Mouse (Mus musculus) CH12.LX (cell line): ENCODE data around the gene Fat3. TPM values are rescaled to one million over a fixed set of nuclear protein-coding genes. Genes with fewer than 3 reads are reported as not detected.

Experiments used
- DNase-seq: peaks from one replicate; pipeline ENCODE4 v3.0.0-alpha.2; 2013; ENCODE audit errors: extremely low read depth
- H3K27ac ChIP-seq: 2 replicates; pipeline ENCODE4 v1.5.1; 2012; ENCODE audit warnings: low read depth, mild to moderate bottlenecking, control low read depth, moderate library complexity; ENCODE audit not compliant: insufficient read depth
- H3K27me3 ChIP-seq: replicated peaks from 2 replicates; pipeline ENCODE3; 2012; ENCODE audit warnings: inconsistent platforms
- H3K36me3 ChIP-seq, 2 experiments: replicated peaks in 1 of 2; 2 replicates each; pipeline versions ENCODE3 to v1.6.1; 2012; ENCODE audit warnings: inconsistent platforms in 1 of 2, low read length in 1 of 2, mild to moderate bottlenecking in 1 of 2, mixed read lengths in 1 of 2, moderate library complexity in 1 of 2; ENCODE audit not compliant: control insufficient read depth in 1 of 2, insufficient read depth in 1 of 2
- H3K4me1 ChIP-seq, 2 experiments: 2 replicates each; pipeline ENCODE4 v1.6.1; 2012; ENCODE audit warnings: inconsistent platforms in 1 of 2, moderate library complexity in 1 of 2; ENCODE audit not compliant: insufficient read depth in 2 of 2, control insufficient read depth in 1 of 2
- H3K4me2 ChIP-seq: 2 replicates; pipeline ENCODE4 v1.6.1; 2012; ENCODE audit warnings: low read depth, mild to moderate bottlenecking, control low read depth; ENCODE audit not compliant: poor library complexity, insufficient read depth, severe bottlenecking
- H3K4me3 ChIP-seq, 3 experiments: fragments of 150-350 bp in 1 of 3; sonication (generic) in 1 of 3; replicated peaks in 1 of 3; 2 replicates each; pipeline versions ENCODE3 to v1.5.1; 2011 to 2012; ENCODE audit warnings: low read depth in 2 of 3, low read length in 2 of 3, mild to moderate bottlenecking in 2 of 3, moderate library complexity in 2 of 3, control low read depth in 1 of 3, improper control_type of control experiment in 1 of 3, inconsistent platforms in 1 of 3, mixed read lengths in 1 of 3; ENCODE audit not compliant: poor library complexity in 1 of 3
- H3K79me2 ChIP-seq: replicated peaks from 2 replicates; pipeline ENCODE4 v1.6.1; 2012; ENCODE audit warnings: mild to moderate bottlenecking, moderate library complexity; ENCODE audit not compliant: control insufficient read depth, poor library complexity, insufficient read depth, severe bottlenecking; ENCODE audit errors: extremely low read depth
- H3K9ac ChIP-seq: 2 replicates; pipeline ENCODE4 v1.6.1; 2012; ENCODE audit warnings: low read depth, mild to moderate bottlenecking, control low read depth, moderate library complexity; ENCODE audit not compliant: insufficient read depth
- H3K9me3 ChIP-seq: replicated peaks from 2 replicates; pipeline ENCODE3; 2012; ENCODE audit warnings: low read length, inconsistent platforms, mixed read lengths
- CHD1 ChIP-seq: IDR thresholded peaks from 2 replicates; pipeline ENCODE4 v1.6.1; 2012; ENCODE audit warnings: low read depth, low read length, improper control_type of control experiment, inconsistent platforms
- CTCF ChIP-seq, 2 experiments: IDR thresholded peaks in 1 of 2; conservative IDR thresholded peaks in 1 of 2; 2 replicates each; pipeline ENCODE4 v1.5.1; 2011 to 2012; ENCODE audit warnings: low read depth in 2 of 2, low read length in 2 of 2, improper control_type of control experiment in 1 of 2, inconsistent platforms in 1 of 2, mild to moderate bottlenecking in 1 of 2, moderate library complexity in 1 of 2
- E2F4 ChIP-seq: IDR thresholded peaks from 2 replicates; pipeline ENCODE4 v1.6.1; 2011; ENCODE audit warnings: low read depth, low read length, improper control_type of control experiment; ENCODE audit not compliant: insufficient replicate concordance
- ETS1 ChIP-seq: conservative IDR thresholded peaks from 2 replicates; pipeline ENCODE4 v1.6.1; 2012; ENCODE audit warnings: low read depth, mild to moderate bottlenecking, inconsistent platforms, low read length, improper control_type of control experiment, moderate library complexity
- GABPA ChIP-seq: IDR thresholded peaks from 2 replicates; pipeline ENCODE4 v1.6.1; 2012; ENCODE audit warnings: low read depth, low read length, improper control_type of control experiment, inconsistent platforms; ENCODE audit not compliant: insufficient replicate concordance
- HCFC1 ChIP-seq: IDR thresholded peaks from 2 replicates; pipeline ENCODE4 v1.6.1; 2012; ENCODE audit warnings: low read depth, mild to moderate bottlenecking, inconsistent platforms, low read length, improper control_type of control experiment
- IRF4 ChIP-seq: IDR thresholded peaks from 2 replicates; pipeline ENCODE4 v1.6.1; 2014; ENCODE audit warnings: low read depth, mild to moderate bottlenecking, inconsistent platforms, low read length, improper control_type of control experiment
- JUN ChIP-seq: IDR thresholded peaks from 2 replicates; pipeline ENCODE4 v1.6.1; 2011; ENCODE audit warnings: low read depth, mild to moderate bottlenecking, low read length, improper control_type of control experiment, moderate library complexity; ENCODE audit not compliant: insufficient read depth
- JUND ChIP-seq: conservative IDR thresholded peaks from 2 replicates; pipeline ENCODE4 v1.6.1; 2011; ENCODE audit warnings: low read depth, low read length, improper control_type of control experiment
- KAT2A ChIP-seq: IDR thresholded peaks from 2 replicates; pipeline ENCODE4 v1.6.1; 2012; ENCODE audit warnings: low read length, improper control_type of control experiment, inconsistent platforms; ENCODE audit not compliant: insufficient replicate concordance
- MAZ ChIP-seq: IDR thresholded peaks from 2 replicates; pipeline ENCODE4 v1.6.1; 2012; ENCODE audit warnings: low read depth, mild to moderate bottlenecking, inconsistent platforms, low read length, improper control_type of control experiment, moderate library complexity
- MEF2A ChIP-seq: IDR thresholded peaks from 2 replicates; pipeline ENCODE4 v1.6.1; 2014; ENCODE audit warnings: low read depth, mild to moderate bottlenecking, inconsistent platforms, low read length, improper control_type of control experiment, borderline replicate concordance
- MXI1 ChIP-seq: IDR thresholded peaks from 2 replicates; pipeline ENCODE4 v1.6.1; 2011; ENCODE audit warnings: mild to moderate bottlenecking, low read depth, low read length, improper control_type of control experiment
- NELFE ChIP-seq: IDR thresholded peaks from 2 replicates; pipeline ENCODE4 v1.6.1; 2011; ENCODE audit warnings: low read depth, low read length, improper control_type of control experiment
- NRF1 ChIP-seq: IDR thresholded peaks from 2 replicates; pipeline ENCODE4 v1.6.1; 2014; ENCODE audit warnings: low read depth, mild to moderate bottlenecking, inconsistent platforms, low read length, improper control_type of control experiment, moderate library complexity
- RAD21 ChIP-seq: IDR thresholded peaks from 2 replicates; pipeline ENCODE4 v1.6.1; 2011; ENCODE audit warnings: low read depth, mild to moderate bottlenecking, low read length, improper control_type of control experiment, moderate library complexity
- RCOR1 ChIP-seq: conservative IDR thresholded peaks from 2 replicates; pipeline ENCODE4 v1.6.1; 2012; ENCODE audit warnings: low read depth, mild to moderate bottlenecking, inconsistent platforms, low read length, improper control_type of control experiment
- SIN3A ChIP-seq: IDR thresholded peaks from 2 replicates; pipeline ENCODE4 v1.6.1; 2012; ENCODE audit warnings: low read length, improper control_type of control experiment, inconsistent platforms
- SMC3 ChIP-seq: IDR thresholded peaks from 2 replicates; pipeline ENCODE4 v1.6.1; 2011; ENCODE audit warnings: low read depth, low read length, improper control_type of control experiment
- TCF12 ChIP-seq: IDR thresholded peaks from 2 replicates; pipeline ENCODE4 v1.6.1; 2014; ENCODE audit warnings: low read depth, mild to moderate bottlenecking, inconsistent platforms, low read length, improper control_type of control experiment
- USF1 ChIP-seq: IDR thresholded peaks from 2 replicates; pipeline ENCODE4 v1.6.1; 2014; ENCODE audit warnings: low read depth, mild to moderate bottlenecking, inconsistent platforms, low read length, improper control_type of control experiment
- ZKSCAN1 ChIP-seq: IDR thresholded peaks from 2 replicates; pipeline ENCODE4 v1.6.1; 2012; ENCODE audit warnings: low read depth, inconsistent platforms, low read length, improper control_type of control experiment, borderline replicate concordance
- ZMIZ1 ChIP-seq: IDR thresholded peaks from 2 replicates; pipeline ENCODE4 v1.6.1; 2012; ENCODE audit warnings: low read depth, mild to moderate bottlenecking, inconsistent platforms, low read length, improper control_type of control experiment
- dilution Hi-C: fragments of 300-500 bp; cut with MboI; formaldehyde crosslinking; loops from 2 replicates; pipeline ENCODE4 v1.14.3; 2020; ENCODE audit warnings: low sequenced_read_pairs; ENCODE audit not compliant: extremely low pct_unique_long_range_greater_than_20kb, extremely low pct_ligation_motif_present
- in situ Hi-C: fragments of 300-500 bp; cut with MboI; formaldehyde crosslinking; loops from 3 replicates; pipeline ENCODE4 v1.14.3; 2019; ENCODE audit warnings: low sequenced_read_pairs, low pct_ligation_motif_present, low pct_unique_long_range_greater_than_20kb, mixed read lengths
- polyA plus RNA-seq: library from polyadenylated mRNA; unstranded; fragments of >175 nt; gene quantifications from 2 replicates; pipeline ENCODE4 v1.2.1, GENCODE M21; 2012; ENCODE audit warnings: low read depth; ENCODE audit not compliant: insufficient read length
- total RNA-seq, 2 experiments: library from RNA; depleted of rRNA; stranded (reverse); fragments of 300-350 nt in 1 of 2; fragments of >200 nt in 1 of 2; gene quantifications; 2 replicates each; pipeline ENCODE4 v1.2.3; 2012 to 2014

Fat3 gene
- total and polyA plus RNA-seq, 3 experiments: 0.03 to 0.07 TPM; not detected in 1

- Histone ChIP-seq H3K9me3 (peaks cover 22% of the 10 kb centered on the region), H3K79me2 (no peaks in the 10 kb centered on the region), H3K4me1 (peaks cover 0 to 17% of the 10 kb centered on the region in 2 experiments; a peak in 2 of 4 replicates), H3K27me3 (no peaks in the 10 kb centered on the region), H3K4me3 (no peak overlapping the region), H3K36me3 (no peaks in the 10 kb centered on the region), H3K4me2 (no peak overlapping the region), H3K9ac (no peak overlapping the region), H3K27ac (no peak overlapping the region)
- no peak for DNase-seq
- TF ChIP-seq SIN3A: no peak
- in situ Hi-C loops (no loop called here), dilution Hi-C loops (no loop called here)
Measured at GRCm38 (mm10) chr9:16500382-16501185, 501 bp downstream of the Fat3 start.

- DNase-seq: no peak
- Histone ChIP-seq H3K4me3 (no peak overlapping the region), H3K4me1 (peaks cover 0 to 17% of the 10 kb centered on the region in 2 experiments; a peak in 2 of 4 replicates), H3K9me3 (peaks cover 22% of the 10 kb centered on the region), H3K79me2 (no peaks in the 10 kb centered on the region), H3K27ac (no peak overlapping the region), H3K27me3 (no peaks in the 10 kb centered on the region), H3K4me2 (no peak overlapping the region), H3K9ac (no peak overlapping the region), H3K36me3 (no peaks in the 10 kb centered on the region)
- dilution Hi-C loops (no loop called here), in situ Hi-C loops (no loop called here)
- TF ChIP-seq KAT2A (no peak), USF1 (no peak), TCF12 (no peak), JUN (no peak), ZMIZ1 (no peak), SMC3 (no peak)
Measured at GRCm38 (mm10) chr9:16499621-16500381, 1.3 kb downstream of the Fat3 start.

GRCm38 (mm10) chr9:16498876-16499275 is 2.2 kb downstream of the Fat3 start:
- Histone ChIP-seq H3K4me3 (no peak overlapping the region), H3K4me1 (peaks cover 0 to 17% of the 10 kb centered on the region in 2 experiments; a peak in 2 of 4 replicates), H3K79me2 (no peaks in the 10 kb centered on the region), H3K9ac (no peak overlapping the region), H3K9me3 (peaks cover 22% of the 10 kb centered on the region), H3K27ac (no peak overlapping the region), H3K4me2 (no peak overlapping the region), H3K36me3 (no peaks in the 10 kb centered on the region), H3K27me3 (no peaks in the 10 kb centered on the region)
- no peak for DNase-seq
- dilution Hi-C loops: no loop called here
- in situ Hi-C loops: no loop called here
- TF ChIP-seq CTCF (conservative IDR thresholded peaks at IDR 0.05 in 1 of 2, IDR thresholded peaks at IDR 0.05 in 1 of 2; ENCODE audit: low read depth in 2 of 2, low read length in 2 of 2) (no peak), IRF4 (no peak), RCOR1 (no peak), CHD1 (no peak), HCFC1 (no peak), E2F4 (no peak), MXI1 (no peak), SIN3A (no peak), ETS1 (no peak), JUND (no peak), NRF1 (no peak), ZKSCAN1 (no peak), MEF2A (no peak), GABPA (no peak), RAD21 (no peak), MAZ (no peak), JUN (no peak), NELFE (no peak)
